Mouse (Mus musculus): ENCODE measurements around the gene Zfp94.
"Not testable (repeated sequence)": the region's sequence is repeated elsewhere in the genome, so short reads cannot be mapped to it uniquely, and the experiment has no call there.

Gene Zfp94

GRCm38 (mm10) chr7:24315726-24316566 is 520 bp downstream of the Zfp94 start:
- no peak for DNase-seq

- DNase-seq: peak; percentile 92
Measured at GRCm38 (mm10) chr7:24300771-24301282, 15.6 kb downstream of the Zfp94 start, which contains the start of gene Zfp61. TSS of gene Zfp61 (minus strand) at chr7:24301232.

- peak; percentile 92 for DNase-seq
Measured at GRCm38 (mm10) chr7:24299823-24300481, 16.5 kb downstream of the Zfp94 start.

- peak; percentile 97 for DNase-seq
Measured at GRCm38 (mm10) chr7:24298973-24299708, 17.3 kb downstream of the Zfp94 start.

GRCm38 (mm10) chr7:24298635-24298972 is 17.9 kb downstream of the Zfp94 start:
- peak; percentile 88 for DNase-seq

GRCm38 (mm10) chr7:24297361-24298095 is 18.9 kb downstream of the Zfp94 start:
- peak; percentile 62 for DNase-seq

GRCm38 (mm10) chr7:24296386-24296785 is 20.1 kb downstream of the Zfp94 start:
- DNase-seq: peak; percentile 66

- DNase-seq: peak; percentile 55
Measured at GRCm38 (mm10) chr7:24295376-24295775, 21.1 kb downstream of the Zfp94 start.

GRCm38 (mm10) chr7:24294763-24295162 is 21.7 kb downstream of the Zfp94 start:
- peak; percentile 82 for DNase-seq

- peak; percentile 55 for DNase-seq
Measured at GRCm38 (mm10) chr7:24293061-24293851, 23.2 kb downstream of the Zfp94 start.

GRCm38 (mm10) chr7:24291387-24292090 is 24.9 kb downstream of the Zfp94 start:
- peak; percentile 64 for DNase-seq

GRCm38 (mm10) chr7:24290106-24290693 is 26.3 kb downstream of the Zfp94 start:
- DNase-seq: peak; percentile 60

GRCm38 (mm10) chr7:24288512-24288911 is 28.0 kb downstream of the Zfp94 start:
- DNase-seq: peak; percentile 4

GRCm38 (mm10) chr7:24287670-24288069 is 28.8 kb downstream of the Zfp94 start:
- DNase-seq: no peak

GRCm38 (mm10) chr7:24286916-24287315 is 29.6 kb downstream of the Zfp94 start:
- DNase-seq: peak; percentile 79

GRCm38 (mm10) chr7:24286090-24286489 is 30.4 kb downstream of the Zfp94 start:
- DNase-seq: peak; percentile 13

GRCm38 (mm10) chr7:24280858-24281145 is 35.7 kb downstream of the Zfp94 start:
- DNase-seq: peak; percentile 79

GRCm38 (mm10) chr7:24280031-24280857 is 36.2 kb downstream of the Zfp94 start:
- peak; percentile 5 for DNase-seq

- not testable (repeated sequence) for DNase-seq
Measured at GRCm38 (mm10) chr7:24278771-24279170, 37.7 kb downstream of the Zfp94 start.

- no peak for DNase-seq
Measured at GRCm38 (mm10) chr7:24274456-24274855, 42.0 kb downstream of the Zfp94 start.
